Mouse (Mus musculus) erythroid progenitor cell, adult 5-6 weeks (primary cell): ENCODE measurements around the gene Kcnk18. TPM values are rescaled to one million over a fixed set of nuclear protein-coding genes. Genes with fewer than 3 reads are reported as not detected.

Experiments
- ATAC-seq: replicated peaks from 2 replicates; pipeline ENCODE4 v1.8.0; 2016; ENCODE audit warnings: moderate number of reproducible peaks, mild to moderate bottlenecking, moderate TSS enrichment, inconsistent platforms; ENCODE audit not compliant: poor library complexity, low FRiP score, severe bottlenecking
- total RNA-seq, 2 experiments: library from RNA; stranded (forward) in 1 of 2; stranded (reverse) in 1 of 2; fragments of 150-400 nt in 1 of 2; fragments of 186-747, 209-891 nt in 1 of 2; gene quantifications; 2 replicates each; pipeline versions ENCODE4 v1.2.3 to v1.2.4; 2015 to 2017; ENCODE audit warnings: low replicate concordance in 2 of 2

Kcnk18 gene
- total RNA-seq (2015; ENCODE audit: low replicate concordance) (not detected in 2 replicates), total RNA-seq (2017; ENCODE audit: low replicate concordance) (not detected in 2 replicates)

DNA sequence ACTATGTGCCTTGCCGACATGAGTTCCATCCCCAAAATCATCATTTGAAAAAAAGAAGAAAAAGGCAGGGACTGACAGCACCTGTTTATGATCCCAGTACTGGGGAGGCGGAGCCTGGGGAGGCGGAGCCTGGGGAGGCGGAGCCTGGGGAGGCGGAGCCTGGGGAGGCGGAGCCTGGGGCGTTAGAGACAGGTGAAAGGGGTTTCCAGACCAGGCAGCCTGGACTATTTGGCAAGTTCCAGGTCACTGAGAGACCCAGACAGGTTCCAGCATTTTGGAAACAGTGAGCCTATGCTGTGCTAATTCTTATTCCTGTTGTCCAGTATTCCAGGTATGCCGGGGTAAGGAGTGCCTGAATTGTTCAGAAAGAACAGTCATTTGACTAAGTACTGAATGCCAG lies at the start of gene Kcnk18:
Gene Kcnk18, plus strand, starts transcription at position 224 of the 400 bp plus-strand sequence.
- ATAC-seq: no peak

DNA sequence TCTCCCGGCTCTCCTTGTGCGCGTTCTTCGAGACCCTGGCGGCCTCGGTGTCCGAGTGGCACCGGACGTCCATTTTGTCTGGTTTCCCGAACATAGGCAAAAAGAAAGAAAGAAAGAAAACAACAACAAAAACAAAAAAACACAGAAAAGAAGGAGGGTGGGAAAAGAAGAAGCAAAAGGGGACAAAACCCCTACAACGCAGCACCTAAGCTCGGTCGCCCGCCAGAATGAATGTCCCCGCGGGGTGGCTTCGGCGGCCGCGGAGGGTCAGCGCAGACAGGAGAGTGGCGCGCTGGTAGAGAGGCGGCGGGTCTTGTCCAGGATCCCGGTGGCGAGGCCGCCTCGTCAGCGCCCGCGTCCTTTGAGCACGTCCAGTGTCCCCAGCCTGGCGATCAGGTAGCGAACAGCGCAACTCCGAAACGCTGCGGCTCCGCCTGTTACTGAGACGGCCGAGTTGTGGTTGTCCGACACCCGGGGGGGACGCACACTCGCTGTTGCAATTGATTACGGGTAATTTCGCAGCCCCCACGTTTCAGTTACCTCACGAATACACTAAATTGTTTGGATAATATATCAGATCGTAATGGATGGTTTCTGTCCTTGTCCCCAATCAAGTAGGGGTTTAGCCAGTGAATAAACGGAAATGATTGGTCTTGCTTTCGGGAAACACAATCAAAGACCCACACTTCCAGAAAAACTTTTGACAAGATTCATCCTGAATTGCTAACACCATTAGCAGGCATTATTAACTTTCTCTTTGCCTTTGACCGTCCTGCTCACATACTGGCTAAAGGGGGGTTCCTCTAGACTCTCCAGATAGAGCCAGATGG lies 48.9 kb upstream of the Kcnk18 start, which contains the start of gene Vax1:
Gene Vax1, minus strand, starts transcription at position 121 of the 830 bp plus-strand sequence.
- ATAC-seq: no peak

- no peak for ATAC-seq
These were observed 48.3 kb upstream of the Kcnk18 start for GRCm38 (mm10) chr19:59170766-59171095.

- no peak for ATAC-seq
These were observed 47.7 kb upstream of the Kcnk18 start for GRCm38 (mm10) chr19:59171151-59171870.

GRCm38 (mm10) chr19:59171871-59172245 lies 47.2 kb upstream of the Kcnk18 start:
- ATAC-seq: no peak

- ATAC-seq: no peak
These were observed 46.2 kb upstream of the Kcnk18 start for GRCm38 (mm10) chr19:59172781-59173180.

- no peak for ATAC-seq
These were observed 45.5 kb upstream of the Kcnk18 start for GRCm38 (mm10) chr19:59173341-59174015.

GRCm38 (mm10) chr19:59184000-59184399 lies 35.0 kb upstream of the Kcnk18 start:
- ATAC-seq: no peak

GRCm38 (mm10) chr19:59188981-59189380 lies 30.0 kb upstream of the Kcnk18 start:
- no peak for ATAC-seq

DNA sequence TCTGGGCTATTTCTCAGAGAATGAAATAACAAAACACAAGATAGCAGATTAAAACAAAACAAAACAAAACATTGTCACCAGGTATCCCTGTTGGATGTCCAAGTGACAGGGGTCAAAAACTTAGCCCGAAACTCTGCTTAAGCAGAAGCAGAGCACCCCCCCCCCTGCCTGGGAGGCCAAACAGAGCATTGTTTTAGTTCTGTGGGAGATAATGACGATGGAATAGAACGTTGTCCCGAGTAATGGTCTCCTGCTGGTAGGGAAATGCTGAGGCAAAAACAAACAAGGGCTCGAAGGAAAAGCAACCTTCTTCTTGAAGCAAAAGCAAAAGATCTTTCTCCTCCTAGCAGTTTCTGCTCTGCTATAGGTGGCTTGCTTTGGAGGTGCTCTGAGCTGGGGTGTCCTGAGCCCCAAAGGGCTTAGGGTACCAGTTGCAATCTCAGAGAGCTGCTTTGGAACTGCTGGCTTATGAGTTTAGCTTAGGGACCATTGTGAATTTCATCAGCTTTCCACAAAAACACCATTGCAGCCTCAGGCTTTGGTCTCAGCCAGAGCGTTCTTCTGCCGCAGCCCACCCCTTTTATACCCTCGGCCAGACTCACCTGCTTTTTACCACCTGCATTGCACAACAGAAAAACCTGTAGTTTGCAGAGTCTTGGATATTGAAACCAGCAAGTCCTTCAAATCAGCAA lies 28.4 kb upstream of the Kcnk18 start:
- ATAC-seq: no peak

- no peak for ATAC-seq
These were observed 27.9 kb upstream of the Kcnk18 start for GRCm38 (mm10) chr19:59191123-59191505.

- no peak for ATAC-seq
These were observed 26.5 kb upstream of the Kcnk18 start for GRCm38 (mm10) chr19:59192491-59192890.

- no peak for ATAC-seq
These were observed 25.6 kb upstream of the Kcnk18 start for GRCm38 (mm10) chr19:59193456-59193855.

DNA sequence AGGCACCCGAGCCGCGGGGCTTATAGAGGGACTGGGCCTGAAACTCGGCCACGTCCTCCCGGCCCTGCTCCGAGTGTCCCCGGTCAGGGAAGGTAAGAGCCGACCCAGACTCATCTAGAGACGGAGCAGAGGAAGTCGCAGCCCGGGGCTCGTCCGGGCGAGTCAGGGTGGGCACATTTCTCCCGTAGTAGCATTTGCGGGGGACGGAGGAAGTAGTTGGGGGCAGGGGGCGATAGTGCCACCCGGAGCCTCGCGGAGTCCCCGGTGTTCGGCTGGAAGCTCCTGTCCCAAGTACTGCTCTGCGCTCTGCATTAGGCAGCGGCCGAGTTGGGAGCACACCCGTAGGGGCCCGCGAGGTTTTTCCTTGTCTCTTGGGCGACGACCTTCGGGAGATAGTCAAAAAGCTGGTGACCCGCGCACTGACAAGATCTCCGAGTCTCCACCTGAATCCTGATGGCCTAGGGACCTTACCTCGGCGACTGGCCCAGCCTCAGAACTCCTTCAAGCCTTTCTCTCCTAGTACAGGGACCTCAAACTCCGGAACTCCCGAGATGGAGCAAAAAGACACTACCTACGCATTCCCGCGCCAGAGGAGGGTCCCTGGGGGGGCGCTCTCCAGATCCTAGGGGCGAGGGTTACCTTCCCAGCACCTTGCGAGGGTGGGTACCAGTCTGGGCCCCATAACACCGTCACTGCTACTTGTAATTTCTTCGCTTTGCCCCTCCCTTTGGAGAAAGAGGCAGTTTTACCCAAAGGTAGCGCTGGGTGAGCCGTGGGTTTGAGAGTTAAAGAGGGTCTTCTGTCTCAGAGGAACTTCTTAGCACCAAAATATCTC lies 24.8 kb upstream of the Kcnk18 start:
- ATAC-seq: no peak

GRCm38 (mm10) chr19:59195181-59195770 lies 23.7 kb upstream of the Kcnk18 start:
- no peak for ATAC-seq

DNA sequence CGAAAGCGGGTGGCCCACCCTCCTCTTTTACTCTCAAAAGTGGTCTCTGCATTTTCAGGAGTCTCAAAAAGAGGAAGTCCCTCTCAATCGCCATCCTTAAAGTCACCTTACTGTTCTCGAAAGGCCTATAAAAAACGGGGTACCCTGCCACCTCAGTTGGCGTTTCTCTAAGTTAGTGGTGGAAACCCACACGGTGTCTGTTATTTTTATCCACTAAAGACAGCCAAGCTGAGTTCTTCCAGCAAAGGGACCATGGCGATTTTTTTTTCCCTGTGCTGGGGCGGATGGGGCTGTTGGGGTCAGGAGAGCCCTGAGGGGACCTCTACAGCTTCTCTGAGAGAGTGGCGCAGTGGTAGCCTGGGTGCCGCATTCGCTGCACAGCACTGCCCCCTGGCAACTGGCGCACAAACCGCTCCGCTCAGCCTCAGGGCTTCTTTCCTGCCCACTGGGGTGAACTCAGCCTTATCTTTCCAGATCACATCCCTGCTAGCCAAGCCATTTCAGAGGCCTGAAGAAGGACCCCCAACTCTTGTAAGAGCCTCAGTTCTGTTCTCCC lies 22.8 kb upstream of the Kcnk18 start:
- no peak for ATAC-seq

DNA sequence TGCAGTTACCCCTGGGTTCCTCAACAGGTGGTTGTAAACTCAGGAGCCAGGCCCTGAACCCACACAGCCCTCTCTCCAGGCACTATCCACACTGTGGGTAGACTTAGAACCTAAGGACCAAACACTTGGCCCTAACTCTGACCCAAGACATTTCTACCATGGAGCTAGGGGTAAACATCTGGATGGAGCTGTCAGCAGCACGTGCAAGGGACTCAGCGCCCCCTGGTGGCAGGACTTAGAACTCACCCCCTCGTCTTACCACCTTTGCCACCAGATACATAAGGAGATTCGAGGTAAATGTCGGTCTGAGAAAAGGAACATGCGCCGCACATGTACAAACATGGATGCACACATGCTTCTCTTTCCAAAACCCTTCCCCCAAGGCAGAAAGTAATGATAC lies 20.9 kb upstream of the Kcnk18 start:
- ATAC-seq: 0 out of 2 replicates have a peak, but pooled peaks have one; percentile 39

GRCm38 (mm10) chr19:59208475-59208874 lies 10.5 kb upstream of the Kcnk18 start:
- peak; percentile 39 for ATAC-seq
